Mouse (Mus musculus): ENCODE measurements around the gene Mindy2.
"Not testable (repeated sequence)": the region's sequence is repeated elsewhere in the genome, so short reads cannot be mapped to it uniquely, and the experiment has no call there.

Gene Mindy2

DNA sequence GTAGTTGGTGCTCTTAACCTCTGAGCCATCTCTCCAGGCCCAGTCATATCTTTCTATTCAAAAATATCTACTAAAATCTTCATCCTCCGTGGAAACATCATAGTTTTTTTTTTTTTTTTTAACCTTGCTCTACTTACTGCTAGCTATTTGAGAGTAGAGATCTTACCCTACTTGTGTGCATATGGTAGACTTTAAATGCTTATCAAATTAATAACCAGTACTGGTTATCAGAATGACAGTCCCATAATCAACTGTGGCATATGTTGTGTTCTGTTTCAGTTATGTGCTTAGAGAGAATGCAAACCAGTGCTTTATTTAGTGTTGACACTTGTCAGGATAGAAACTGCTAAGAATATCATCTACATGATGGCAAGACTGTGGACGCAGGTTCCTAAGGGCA is 78.9 kb downstream of the Mindy2 start:
- no peak for DNase-seq

DNA sequence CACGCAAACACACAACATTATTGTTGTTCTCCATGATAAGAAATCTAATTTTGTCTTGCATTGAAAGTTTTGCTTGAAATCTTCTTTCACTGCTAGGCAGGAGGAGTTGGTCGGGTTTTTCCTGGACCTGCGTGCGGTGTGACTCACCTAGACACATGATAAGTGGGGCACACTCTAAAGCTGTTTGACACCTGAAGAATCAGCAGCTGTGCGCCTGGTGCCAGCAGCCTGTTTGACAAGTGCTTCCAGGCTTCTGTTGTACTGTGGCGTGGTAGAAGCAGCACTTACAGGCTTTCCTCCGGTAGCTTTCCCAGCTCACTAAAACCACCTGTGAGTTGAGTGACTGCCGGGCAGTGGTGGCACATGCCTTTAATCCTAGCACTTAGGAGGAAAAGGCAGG is 86.6 kb downstream of the Mindy2 start:
- no peak for DNase-seq

DNA sequence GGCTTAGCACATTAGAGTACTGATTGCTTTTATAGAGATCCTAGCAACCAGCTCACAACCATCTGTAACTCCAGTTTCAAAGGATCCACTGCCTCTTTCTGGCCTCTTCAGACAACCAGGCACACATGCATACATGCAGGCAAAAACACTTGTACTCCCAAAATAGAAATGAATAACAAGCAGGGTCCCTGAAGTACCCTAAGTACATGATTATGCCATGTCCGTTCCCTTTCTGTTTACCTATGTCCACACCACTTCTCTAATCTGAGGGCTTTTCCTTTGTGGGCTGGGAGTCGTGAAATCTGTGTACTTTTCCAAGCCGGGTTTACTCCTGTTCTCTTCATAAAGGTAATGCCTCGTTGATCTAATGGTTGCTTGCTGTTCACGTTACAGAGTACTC is 89.3 kb downstream of the Mindy2 start:
- DNase-seq, result no peak

DNA sequence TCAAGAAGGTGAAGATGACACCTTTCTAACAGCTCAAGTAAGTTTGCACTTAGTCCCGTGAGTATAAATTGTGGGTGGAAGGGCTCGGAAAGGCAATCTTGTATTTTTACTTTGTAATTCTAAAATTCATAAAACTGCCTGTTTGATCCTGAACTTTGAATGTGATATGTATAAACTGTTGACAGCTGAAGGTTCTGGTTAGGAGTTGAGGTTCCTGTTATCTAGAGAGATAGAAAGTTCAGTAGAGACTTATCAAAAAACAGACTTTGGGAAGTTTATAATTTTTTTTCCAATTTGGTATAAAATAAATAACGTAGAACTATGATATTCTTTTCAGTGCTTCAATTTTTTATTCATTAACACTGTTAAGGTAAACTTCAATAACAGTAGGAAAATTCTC is 94.1 kb downstream of the Mindy2 start:
- no peak for DNase-seq

- DNase-seq, result no peak
These were observed 100.2 kb downstream of the Mindy2 start for GRCm38 (mm10) chr9:70556796-70557195.

GRCm38 (mm10) chr9:70555431-70555830 is 101.5 kb downstream of the Mindy2 start:
- DNase-seq, result no peak

- not testable (repeated sequence) for DNase-seq
These were observed 104.7 kb downstream of the Mindy2 start for GRCm38 (mm10) chr9:70552233-70552632.

GRCm38 (mm10) chr9:70551524-70551923 is 105.5 kb downstream of the Mindy2 start:
- DNase-seq, result no peak
